Mouse (Mus musculus): ENCODE measurements around the gene Trpv1. TPM values are rescaled to one million over a fixed set of nuclear protein-coding genes. Genes with fewer than 3 reads are reported as not detected.

Trpv1 gene
- 0.17 TPM for polyA plus RNA-seq (2014; fragmentation: Illumina TruSeq; extraction: RNeasy Lipid Tissue Mini Kit (QIAGEN cat#74804); ENCODE audit: insufficient read depth, low read depth, low replicate concordance)

DNA sequence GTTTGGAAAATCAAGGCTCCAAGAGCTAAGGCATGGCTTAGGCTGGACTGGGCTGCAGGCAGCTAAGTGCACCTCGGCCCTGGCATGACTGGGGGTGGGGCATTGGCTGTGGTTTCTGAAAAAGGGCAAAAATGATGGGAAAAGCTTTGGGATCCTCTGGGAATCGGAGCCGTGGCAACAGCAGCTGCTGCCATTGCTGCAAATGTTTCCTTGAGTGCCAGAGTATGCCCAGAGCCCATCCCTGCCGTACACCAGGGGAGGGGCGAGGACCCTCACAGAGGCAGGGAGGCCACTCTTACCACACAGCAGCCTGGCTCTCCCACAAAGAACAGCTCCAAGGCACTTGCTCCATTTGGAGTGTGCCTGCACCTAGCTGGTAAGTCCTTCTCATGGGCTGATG, at the start of gene Trpv1:
Trpv1 (plus strand) TSS at position 301 of the 400 bp plus-strand sequence.

DNA sequence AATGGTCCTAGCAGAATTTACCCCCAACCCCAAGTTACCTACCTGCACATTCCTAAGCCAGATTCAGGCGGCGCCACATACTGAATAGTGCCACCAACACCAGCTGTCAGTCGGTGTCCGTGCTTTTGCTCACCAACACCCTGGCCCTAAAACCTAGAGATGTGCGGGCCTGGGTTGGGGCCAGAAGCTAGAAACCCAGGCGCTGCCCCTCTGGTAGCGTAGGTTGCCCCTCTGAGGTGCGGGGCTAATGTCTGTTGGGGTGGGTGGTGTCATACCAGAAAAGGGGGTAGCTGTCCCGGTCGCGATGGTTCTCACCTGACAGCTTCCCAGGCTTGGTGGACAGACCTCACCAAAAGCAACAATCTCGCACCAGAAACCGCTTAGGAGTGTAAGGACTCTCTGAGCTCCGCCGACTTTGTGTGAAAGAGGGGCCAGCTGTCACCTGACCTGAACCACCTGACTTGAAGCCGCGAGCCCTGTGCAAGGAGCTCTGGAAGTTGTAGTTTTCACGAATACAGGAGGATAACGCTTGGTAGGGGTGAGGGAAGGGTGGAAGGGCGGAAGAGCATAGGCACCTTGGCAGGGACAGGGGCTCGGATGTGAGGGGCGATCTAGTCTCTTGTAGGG, 35.4 kb upstream of the Trpv1 start, which contains the start of gene Ctns:
Ctns (minus strand) TSS at position 440 of the 627 bp plus-strand sequence.

DNA sequence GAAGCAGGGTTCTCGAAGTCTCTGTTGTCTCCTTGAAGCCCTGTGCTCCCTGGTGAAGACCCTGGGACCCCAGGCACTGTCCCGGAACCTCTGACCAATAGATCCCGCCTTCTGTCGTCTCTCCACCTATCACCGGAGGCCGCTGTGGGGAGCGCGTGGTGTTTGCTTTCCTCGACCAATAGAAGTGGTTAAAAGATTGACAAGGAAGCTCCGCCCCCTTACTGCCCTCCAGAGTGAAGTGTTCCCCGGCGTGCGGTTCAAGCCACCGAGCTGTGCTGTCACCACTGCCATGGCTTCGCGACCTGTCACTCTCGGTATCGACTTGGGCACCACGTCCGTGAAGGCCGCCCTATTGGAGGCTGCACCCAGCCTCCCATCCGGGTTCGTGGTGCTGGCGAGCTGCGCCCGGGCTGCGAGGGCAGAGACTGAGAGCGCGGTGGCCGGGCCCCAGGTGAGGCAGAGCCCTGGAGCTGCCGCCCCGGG, 34.8 kb upstream of the Trpv1 start, which contains the start of gene Shpk:
Shpk (plus strand) TSS at position 231 of the 483 bp plus-strand sequence.

DNA sequence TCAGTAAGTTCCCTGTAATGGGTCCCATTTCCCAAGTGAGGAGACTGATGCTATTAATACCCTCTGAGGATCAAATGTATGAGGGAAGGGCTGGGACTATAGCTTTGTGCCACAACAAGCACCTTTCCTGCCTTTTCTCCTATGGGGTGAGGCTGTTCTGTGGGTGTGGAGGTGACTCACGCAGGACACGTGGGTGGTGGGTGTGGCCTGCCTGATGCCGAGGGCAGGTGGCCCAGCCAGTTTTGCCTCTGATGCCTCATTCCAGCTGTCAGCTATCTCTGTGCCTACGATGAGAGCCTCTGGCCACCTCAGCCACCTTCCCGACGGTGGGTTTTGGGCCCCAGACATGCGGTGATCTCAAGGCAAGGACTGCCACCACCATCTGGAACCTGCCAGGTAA, 33.2 kb downstream of the Trpv1 start, which contains the start of gene Trpv3:
Trpv3 (plus strand) TSS at position 122 of the 400 bp plus-strand sequence.

Other genes with a start within 250 kb of the Trpv1 start
- 2.5 TPM for gene P2rx1, start 235.2 kb upstream of the Trpv1 start, polyA plus RNA-seq (2014; fragmentation: Illumina TruSeq; extraction: RNeasy Lipid Tissue Mini Kit (QIAGEN cat#74804); ENCODE audit: insufficient read depth, low read depth, low replicate concordance)
- gene Camkk1, start 215.3 kb upstream of the Trpv1 start, polyA plus RNA-seq (2014; fragmentation: Illumina TruSeq; extraction: RNeasy Lipid Tissue Mini Kit (QIAGEN cat#74804); ENCODE audit: insufficient read depth, low read depth, low replicate concordance) = 4.1 TPM
- 3.0 TPM for gene Ncbp3, start 186.5 kb upstream of the Trpv1 start, polyA plus RNA-seq (2014; fragmentation: Illumina TruSeq; extraction: RNeasy Lipid Tissue Mini Kit (QIAGEN cat#74804); ENCODE audit: insufficient read depth, low read depth, low replicate concordance)
- gene Itgae, start 143.7 kb upstream of the Trpv1 start, polyA plus RNA-seq (2014; fragmentation: Illumina TruSeq; extraction: RNeasy Lipid Tissue Mini Kit (QIAGEN cat#74804); ENCODE audit: insufficient read depth, low read depth, low replicate concordance) = 1.3 TPM
- gene Haspin, start 96.0 kb upstream of the Trpv1 start, polyA plus RNA-seq (2014; fragmentation: Illumina TruSeq; extraction: RNeasy Lipid Tissue Mini Kit (QIAGEN cat#74804); ENCODE audit: insufficient read depth, low read depth, low replicate concordance) = 0.49 TPM
- gene P2rx5, start 73.9 kb upstream of the Trpv1 start, polyA plus RNA-seq (2014; fragmentation: Illumina TruSeq; extraction: RNeasy Lipid Tissue Mini Kit (QIAGEN cat#74804); ENCODE audit: insufficient read depth, low read depth, low replicate concordance) = 3.9 TPM
- gene Emc6, start 57.3 kb upstream of the Trpv1 start, polyA plus RNA-seq (2014; fragmentation: Illumina TruSeq; extraction: RNeasy Lipid Tissue Mini Kit (QIAGEN cat#74804); ENCODE audit: insufficient read depth, low read depth, low replicate concordance) = 70.2 TPM
- gene Tax1bp3, start 57.2 kb upstream of the Trpv1 start, polyA plus RNA-seq (2014; fragmentation: Illumina TruSeq; extraction: RNeasy Lipid Tissue Mini Kit (QIAGEN cat#74804); ENCODE audit: insufficient read depth, low read depth, low replicate concordance) = 108 TPM
- gene Ctns, start 35.2 kb upstream of the Trpv1 start, polyA plus RNA-seq (2014; fragmentation: Illumina TruSeq; extraction: RNeasy Lipid Tissue Mini Kit (QIAGEN cat#74804); ENCODE audit: insufficient read depth, low read depth, low replicate concordance) = 7.2 TPM
- 2.0 TPM for gene Shpk, start 34.8 kb upstream of the Trpv1 start, polyA plus RNA-seq (2014; fragmentation: Illumina TruSeq; extraction: RNeasy Lipid Tissue Mini Kit (QIAGEN cat#74804); ENCODE audit: insufficient read depth, low read depth, low replicate concordance)
- 0.03 TPM for gene Trpv3, start 33.1 kb downstream of the Trpv1 start, polyA plus RNA-seq (2014; fragmentation: Illumina TruSeq; extraction: RNeasy Lipid Tissue Mini Kit (QIAGEN cat#74804); ENCODE audit: insufficient read depth, low read depth, low replicate concordance)
- 6.8 TPM for gene Aspa, start 95.3 kb downstream of the Trpv1 start, polyA plus RNA-seq (2014; fragmentation: Illumina TruSeq; extraction: RNeasy Lipid Tissue Mini Kit (QIAGEN cat#74804); ENCODE audit: insufficient read depth, low read depth, low replicate concordance)
- gene Gm49340, start 95.4 kb downstream of the Trpv1 start, polyA plus RNA-seq (2014; fragmentation: Illumina TruSeq; extraction: RNeasy Lipid Tissue Mini Kit (QIAGEN cat#74804); ENCODE audit: insufficient read depth, low read depth, low replicate concordance) = not detected
- gene Spata22, start 95.4 kb downstream of the Trpv1 start, polyA plus RNA-seq (2014; fragmentation: Illumina TruSeq; extraction: RNeasy Lipid Tissue Mini Kit (QIAGEN cat#74804); ENCODE audit: insufficient read depth, low read depth, low replicate concordance) = 0.19 TPM
- gene Olfr20, start 116.5 kb downstream of the Trpv1 start, polyA plus RNA-seq (2014; fragmentation: Illumina TruSeq; extraction: RNeasy Lipid Tissue Mini Kit (QIAGEN cat#74804); ENCODE audit: insufficient read depth, low read depth, low replicate concordance) = not detected
- gene Olfr376, start 137.0 kb downstream of the Trpv1 start, polyA plus RNA-seq (2014; fragmentation: Illumina TruSeq; extraction: RNeasy Lipid Tissue Mini Kit (QIAGEN cat#74804); ENCODE audit: insufficient read depth, low read depth, low replicate concordance) = not detected
- gene Olfr1, start 165.3 kb downstream of the Trpv1 start, polyA plus RNA-seq (2014; fragmentation: Illumina TruSeq; extraction: RNeasy Lipid Tissue Mini Kit (QIAGEN cat#74804); ENCODE audit: insufficient read depth, low read depth, low replicate concordance) = not detected
- gene Olfr378, start 194.2 kb downstream of the Trpv1 start, polyA plus RNA-seq (2014; fragmentation: Illumina TruSeq; extraction: RNeasy Lipid Tissue Mini Kit (QIAGEN cat#74804); ENCODE audit: insufficient read depth, low read depth, low replicate concordance) = not detected
- not detected for gene Olfr380, start 223.2 kb downstream of the Trpv1 start, polyA plus RNA-seq (2014; fragmentation: Illumina TruSeq; extraction: RNeasy Lipid Tissue Mini Kit (QIAGEN cat#74804); ENCODE audit: insufficient read depth, low read depth, low replicate concordance)

Measured in lung, adult 10 weeks (tissue).